Mouse (Mus musculus) MEL (cell line): ENCODE results near the gene Plb1.

Experiments
- CTCF ChIP-seq, 3 experiments: IDR thresholded peaks in 2 of 3; conservative IDR thresholded peaks in 1 of 3; 2 replicates each; pipeline ENCODE4 v1.5.1; 2011 to 2012; ENCODE audit warnings: low read length in 3 of 3, low read depth in 2 of 3, mild to moderate bottlenecking in 2 of 3, improper control_type of control experiment in 1 of 3, inconsistent platforms in 1 of 3, mixed read lengths in 1 of 3, moderate library complexity in 1 of 3; ENCODE audit not compliant: control insufficient read depth in 1 of 3, insufficient read depth in 1 of 3, poor library complexity in 1 of 3, severe bottlenecking in 1 of 3
- E2F4 ChIP-seq: IDR thresholded peaks from 2 replicates; pipeline ENCODE4 v1.6.1; 2011; ENCODE audit warnings: low read depth, low read length, improper control_type of control experiment, borderline replicate concordance
- HCFC1 ChIP-seq: IDR thresholded peaks from 2 replicates; pipeline ENCODE4 v1.6.1; 2012; ENCODE audit warnings: low read depth, mild to moderate bottlenecking, inconsistent platforms, low read length, improper control_type of control experiment, moderate library complexity
- JUND ChIP-seq: IDR thresholded peaks from 2 replicates; pipeline ENCODE4 v1.6.1; 2011; ENCODE audit warnings: low read depth, mild to moderate bottlenecking, improper control_type of control experiment, low read length
- POLR2A ChIP-seq, 2 experiments: IDR thresholded peaks; 2 replicates each; pipeline ENCODE4 v1.6.1; 2011 to 2012; ENCODE audit warnings: low read length in 2 of 2, mild to moderate bottlenecking in 2 of 2, control low read depth in 1 of 2, improper control_type of control experiment in 1 of 2, low read depth in 1 of 2, moderate library complexity in 1 of 2; ENCODE audit not compliant: control insufficient read depth in 1 of 2, insufficient read depth in 1 of 2, poor library complexity in 1 of 2
- SIN3A ChIP-seq: IDR thresholded peaks from 2 replicates; pipeline ENCODE4 v1.6.1; 2012; ENCODE audit warnings: low read length, improper control_type of control experiment, inconsistent platforms
- SMC3 ChIP-seq: IDR thresholded peaks from 2 replicates; pipeline ENCODE4 v1.6.1; 2011; ENCODE audit warnings: low read depth, low read length, improper control_type of control experiment
- UBTF ChIP-seq: IDR thresholded peaks from 2 replicates; pipeline ENCODE4 v1.6.1; 2012; ENCODE audit warnings: low read depth, mild to moderate bottlenecking, inconsistent platforms, low read length, improper control_type of control experiment, moderate library complexity, borderline replicate concordance; ENCODE audit not compliant: insufficient read depth

DNA sequence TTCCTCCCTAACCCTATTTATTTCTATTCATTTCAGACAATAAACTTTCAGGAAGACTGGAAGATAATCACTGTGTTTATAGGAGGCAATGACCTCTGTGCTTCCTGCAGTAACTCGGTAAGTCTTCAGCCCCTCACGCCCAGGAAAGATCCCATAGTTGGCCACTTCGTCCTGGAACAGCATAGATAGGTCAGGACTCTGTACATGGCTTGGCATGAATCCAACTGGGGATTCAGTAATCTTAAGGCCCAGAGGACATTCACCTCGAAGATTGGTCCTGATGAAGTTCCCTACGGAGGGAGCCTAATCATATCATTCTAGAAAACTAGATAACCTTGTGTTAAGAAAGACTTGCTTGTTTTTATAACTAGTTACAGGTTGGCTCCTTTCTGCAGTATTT is 78.3 kb downstream of the Plb1 start:
- TF ChIP-seq SMC3 (no peak), SIN3A (no peak), UBTF (no peak), POLR2A (IDR thresholded peaks at IDR 0.05; ENCODE audit: control insufficient read depth in 1 of 2, insufficient read depth in 1 of 2, low read depth in 1 of 2, low read length in 2 of 2, poor library complexity in 1 of 2) (no peak), E2F4 (no peak), CTCF (IDR thresholded peaks at IDR 0.05 in 2 of 3, conservative IDR thresholded peaks at IDR 0.05 in 1 of 3; ENCODE audit: control insufficient read depth in 1 of 3, insufficient read depth in 1 of 3, low read depth in 2 of 3, low read length in 3 of 3, poor library complexity in 1 of 3, severe bottlenecking in 1 of 3) (no peak), JUND (no peak), HCFC1 (no peak)
